In genomic region chr12:92013244-92013643, GRCm38 (mm10) we compare ENCODE assay signal across 8 mouse cellular contexts.
DNase-seq lines count a peak whose midpoint lies in the region; ATAC-seq lines count a peak whose summit lies in the region.
"Had no signal": no experiment of that assay in that cellular context is flagged by ENCODE, and none has a peak within 500 bp of the region (broad histone marks: within the 10 kb centered on the region; RNA-seq: fewer than 3 reads in every experiment).

No protein-coding gene starts in this region.

- no peak overlapping the region for H3K27ac ChIP-seq in liver, embryonic 11.5 days (ENCODE audit: low read depth, low read length)

- no peaks in the 10 kb centered on the region for H3K4me1 ChIP-seq in liver, embryonic 11.5 days (replicated peaks; ENCODE audit: control insufficient read depth, insufficient read depth, low read length)
- H3K4me1 ChIP-seq: megakaryocyte, embryonic 14.5 days had no signal

- H3K4me3 ChIP-seq in liver, embryonic 11.5 days (ENCODE audit: low read depth, low read length): no peak overlapping the region
- H3K4me3 ChIP-seq: megakaryocyte, embryonic 14.5 days had no signal

- DNase-seq in liver (peak; percentile 14), adipocyte (ENCODE audit: low spot score) (peak; percentile 3)
- DNase-seq in liver, embryonic 11.5 days (ENCODE audit: low spot score): no peak
- DNase-seq in embryo, embryonic 9.5 days (ENCODE audit: extremely low spot score): peak; percentile 59
- DNase-seq in large intestine, adult 2 months (ENCODE audit: low read depth, low spot score): peak; percentile 1
- peak; percentile 40 for DNase-seq in lung, postnatal 25 days (ENCODE audit: low spot score)
- peak; percentile 14 for DNase-seq in thymus, postnatal 14 days

- no peaks in the 10 kb centered on the region for H3K27me3 ChIP-seq in liver, embryonic 11.5 days (replicated peaks; ENCODE audit: control insufficient read depth, insufficient read depth, low read length)
- H3K27me3 ChIP-seq: megakaryocyte, embryonic 14.5 days had no signal

- no peak for ATAC-seq in liver, embryonic 11.5 days (replicated peaks; ENCODE audit: low FRiP score)

- no peak overlapping the region for H3K9ac ChIP-seq in liver, embryonic 11.5 days (ENCODE audit: low read depth, low read length)

- 14% methylated on average over 8 of the region's 8 CpGs for WGBS in liver, embryonic 11.5 days
- WGBS in large intestine, adult 2 months: 6% methylated on average over 8 of the region's 8 CpGs

- H3K4me2 ChIP-seq in liver, embryonic 11.5 days: no peak overlapping the region

- H3K9me3 ChIP-seq in liver, embryonic 11.5 days (ENCODE audit: control insufficient read depth, low read length): no peaks in the 10 kb centered on the region

- H3K36me3 ChIP-seq in liver, embryonic 11.5 days (ENCODE audit: control insufficient read depth, insufficient read depth, low read length): no peaks in the 10 kb centered on the region
